Mouse (Mus musculus) cerebellum, adult 2 months (tissue): ENCODE measurements at regions not wholly inside any gene's neighbourhood (a gene's known extent, or its start where the extent isn't known, plus 50 kb on each side); places are given as distances from the start of the nearest gene placed in this dataset.

Experiments
- CTCF ChIP-seq: fragments of 200-500 bp; IDR thresholded peaks from 2 replicates; pipeline ENCODE4 v1.5.1; 2011; ENCODE audit warnings: low read depth, mild to moderate bottlenecking, control low read depth, low read length, moderate library complexity, borderline replicate concordance; ENCODE audit not compliant: insufficient read depth
- POLR2A ChIP-seq: fragments of 200-500 bp; IDR thresholded peaks from 2 replicates; pipeline ENCODE4 v1.6.1; 2011; ENCODE audit warnings: low read length, control low read depth, borderline replicate concordance; ENCODE audit not compliant: insufficient read depth

DNA sequence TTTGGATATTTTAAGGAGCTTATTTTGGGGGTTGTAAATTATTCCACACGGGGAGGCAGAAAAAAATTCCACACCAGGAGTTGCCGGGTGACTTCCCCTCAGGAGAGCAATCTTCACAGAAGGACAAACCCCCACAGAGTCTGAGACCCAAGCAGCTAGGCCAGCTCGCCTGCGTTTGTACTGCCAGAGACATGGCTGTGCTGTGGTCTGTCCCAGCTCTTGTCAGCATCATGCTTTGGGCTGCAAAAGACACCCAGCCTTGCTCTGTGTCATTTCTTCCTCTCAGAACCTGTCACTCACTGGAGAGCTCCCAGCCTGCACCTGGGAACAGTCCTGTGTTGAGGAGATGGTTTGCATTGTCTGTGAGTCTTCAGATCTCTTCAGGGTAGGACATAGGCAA lies 224.5 kb downstream of the Sec61b start:
- TF ChIP-seq POLR2A (no peak), CTCF (no peak)
